Mouse (Mus musculus) embryonic stem cell, embryonic (primary cell): ENCODE data around the gene Mapt.

Source experiments
- CTCF ChIA-PET, 4 experiments: fragments of 300-600 bp in 2 of 4; fragments of 350-600 bp in 2 of 4; sonication (Branson Sonifier 250); formaldehyde crosslinking; loops; one replicate each; lab custom pipeline; 2022; ENCODE audit warnings: inconsistent platforms in 2 of 4; lab: Charles Lee
- POLR2A ChIA-PET, 4 experiments: fragments of 300-600 bp in 2 of 4; fragments of 350-600 bp in 2 of 4; sonication (Branson Sonifier 250); formaldehyde crosslinking; loops; one replicate each; lab custom pipeline; 2022; ENCODE audit warnings: antibody characterized with exemption in 4 of 4, inconsistent platforms in 1 of 4; lab: Charles Lee

Gene Mapt

DNA sequence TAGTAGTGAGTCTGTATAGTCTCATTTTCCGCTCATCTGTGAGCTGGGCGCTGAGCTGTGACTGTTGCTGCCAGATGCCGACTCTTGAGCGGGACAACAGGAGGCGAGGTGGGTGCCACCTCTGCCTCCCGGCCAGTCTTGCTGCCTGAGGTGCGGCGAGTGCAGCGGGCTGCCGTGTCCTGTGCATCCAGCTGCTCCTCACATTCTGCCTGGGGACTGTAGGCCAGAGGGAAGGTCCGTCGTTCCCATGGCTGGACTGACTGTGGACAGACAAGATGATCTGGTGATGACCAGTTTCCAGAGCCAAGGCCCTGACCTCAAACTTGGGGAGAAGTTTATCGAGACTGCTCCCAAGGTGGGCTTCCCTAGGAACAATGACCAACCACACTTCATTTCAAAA is 103.8 kb downstream of the Mapt start:
- POLR2A ChIA-PET = interaction anchor here in 3 of 4 experiments (0.6 to 52.0 kb wide), 9 partner anchors 8 to 261 kb away, joined by 3 to 2718 read pairs (median 4); no protein-coding TSS in a partner anchor
- CTCF ChIA-PET = no interaction called here

DNA sequence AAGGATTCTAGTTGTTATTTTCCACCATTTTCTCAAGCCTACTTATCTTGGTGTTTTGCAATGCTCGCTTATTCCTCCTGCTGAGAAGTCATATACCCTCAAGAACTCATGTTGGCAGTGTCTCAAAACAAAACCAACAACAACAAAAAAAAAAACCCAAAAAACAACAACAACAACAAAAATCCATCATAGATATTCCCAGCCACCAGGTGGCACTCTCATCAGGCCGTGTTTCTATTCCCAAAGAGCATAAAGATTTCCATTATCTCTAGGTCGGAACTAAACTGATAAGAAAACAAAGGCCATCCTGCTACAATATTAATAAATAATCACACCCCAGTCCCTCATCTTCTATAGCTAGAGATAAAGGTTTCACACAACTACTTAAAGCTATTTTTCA is 115.7 kb downstream of the Mapt start:
- POLR2A ChIA-PET = interaction anchor here in 3 of 4 experiments (0.6 to 6.9 kb wide), 15 partner anchors 9 to 65 kb away, joined by 3 to 43 read pairs (median 4); no protein-coding TSS in a partner anchor
- CTCF ChIA-PET = interaction anchor here (0.6 to 2.6 kb wide), 9 partner anchors 13 to 103 kb away, joined by 3 to 9 read pairs (median 3); no protein-coding TSS in a partner anchor

DNA sequence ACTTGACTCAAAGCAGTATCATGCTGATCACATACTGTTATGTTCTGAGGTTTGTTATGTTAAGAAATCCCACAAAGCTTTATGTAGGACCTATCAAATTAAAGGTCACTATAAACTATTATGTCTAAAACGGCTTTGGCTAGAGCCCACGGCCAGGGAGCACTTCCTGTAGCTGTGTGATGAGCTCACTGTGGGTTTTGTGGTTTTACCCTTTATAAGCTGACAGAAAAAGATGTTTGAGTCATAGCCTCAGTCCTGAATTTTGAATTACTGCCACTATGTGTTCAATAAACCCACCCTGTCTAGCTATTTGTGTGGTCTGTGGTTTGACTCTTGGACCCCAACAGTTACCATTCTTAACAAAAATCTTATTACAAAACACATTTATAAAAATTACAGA is 130.6 kb downstream of the Mapt start:
- CTCF ChIA-PET = interaction anchor here in 1 of 4 experiments (0.6 kb wide), 1 partner anchor 81 kb away, joined by 3 read pairs; no protein-coding TSS in a partner anchor
- POLR2A ChIA-PET = interaction anchor here in 3 of 4 experiments (0.5 to 5.9 kb wide), 11 partner anchors 12 to 81 kb away, joined by 3 to 43 read pairs (median 8); no protein-coding TSS in a partner anchor

DNA sequence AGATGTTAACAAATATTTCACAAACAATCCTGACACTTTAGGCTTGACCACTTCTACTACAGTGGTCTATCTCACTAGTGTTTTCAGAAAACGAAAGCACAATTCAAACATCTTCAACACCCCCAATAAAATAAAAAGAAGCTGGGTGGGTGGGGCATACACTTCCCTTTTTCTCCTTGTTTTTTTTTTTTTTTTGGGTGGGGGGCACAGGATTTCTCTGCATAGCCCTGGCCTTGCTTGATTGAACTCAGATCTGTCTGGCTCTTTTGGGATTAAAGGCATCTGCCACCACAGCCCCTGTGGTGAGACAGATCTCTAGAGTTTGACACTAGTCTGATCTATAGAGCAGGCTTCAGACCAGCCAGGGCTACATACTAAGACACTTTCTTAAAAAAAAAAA is 131.5 kb downstream of the Mapt start:
- ChIA-PET POLR2A (interaction anchor here in 3 of 4 experiments (0.6 to 5.9 kb wide), 22 partner anchors 9 to 1911 kb away, joined by 3 to 43 read pairs (median 4); no protein-coding TSS in a partner anchor), CTCF (interaction anchor here in 3 of 4 experiments (0.6 to 0.9 kb wide), 4 partner anchors 15 to 34 kb away, joined by 3 to 13 read pairs (median 7); no protein-coding TSS in a partner anchor)

DNA sequence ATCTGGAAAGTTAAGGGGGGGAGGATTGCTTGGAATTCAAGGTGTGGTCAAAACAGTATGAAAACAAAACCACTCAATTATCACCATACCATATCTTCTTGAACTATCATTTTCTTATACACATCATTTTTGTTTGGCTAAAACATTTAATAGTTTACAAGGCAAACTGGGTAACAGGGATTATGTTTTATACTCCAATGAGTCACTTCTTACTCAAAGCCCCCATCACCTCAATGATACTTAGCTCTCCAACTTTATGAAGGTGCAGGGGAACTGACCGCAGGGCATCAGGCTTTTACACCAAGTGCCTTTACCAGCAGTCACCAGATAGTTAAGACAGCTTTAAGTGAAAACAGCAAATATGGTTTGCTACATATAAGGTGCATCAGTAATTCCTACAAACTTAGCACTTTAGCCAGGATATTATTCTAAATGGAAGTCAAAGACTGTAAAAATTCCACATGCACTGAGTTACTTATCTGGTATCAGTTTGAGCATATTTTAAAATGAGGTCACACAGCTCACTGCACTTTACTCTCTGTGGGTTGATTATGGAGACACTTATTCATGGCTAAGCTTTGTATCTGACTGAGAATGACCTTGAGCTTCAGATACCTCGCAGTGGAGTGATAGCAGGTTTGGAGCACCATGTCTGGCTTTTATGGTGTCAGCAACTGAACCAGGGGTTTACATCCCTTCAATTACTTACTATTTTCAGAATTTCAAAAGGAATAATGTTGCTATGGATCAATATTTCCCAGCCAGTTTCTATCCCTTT is 132.8 kb downstream of the Mapt start:
- ChIA-PET POLR2A (interaction anchor here in 3 of 4 experiments (0.5 to 5.9 kb wide), 28 partner anchors 10 to 83 kb away, joined by 3 to 43 read pairs (median 4); no protein-coding TSS in a partner anchor), CTCF (interaction anchor here in 1 of 4 experiments (0.7 kb wide), 1 partner anchor 73 kb away, joined by 4 read pairs; no protein-coding TSS in a partner anchor)

DNA sequence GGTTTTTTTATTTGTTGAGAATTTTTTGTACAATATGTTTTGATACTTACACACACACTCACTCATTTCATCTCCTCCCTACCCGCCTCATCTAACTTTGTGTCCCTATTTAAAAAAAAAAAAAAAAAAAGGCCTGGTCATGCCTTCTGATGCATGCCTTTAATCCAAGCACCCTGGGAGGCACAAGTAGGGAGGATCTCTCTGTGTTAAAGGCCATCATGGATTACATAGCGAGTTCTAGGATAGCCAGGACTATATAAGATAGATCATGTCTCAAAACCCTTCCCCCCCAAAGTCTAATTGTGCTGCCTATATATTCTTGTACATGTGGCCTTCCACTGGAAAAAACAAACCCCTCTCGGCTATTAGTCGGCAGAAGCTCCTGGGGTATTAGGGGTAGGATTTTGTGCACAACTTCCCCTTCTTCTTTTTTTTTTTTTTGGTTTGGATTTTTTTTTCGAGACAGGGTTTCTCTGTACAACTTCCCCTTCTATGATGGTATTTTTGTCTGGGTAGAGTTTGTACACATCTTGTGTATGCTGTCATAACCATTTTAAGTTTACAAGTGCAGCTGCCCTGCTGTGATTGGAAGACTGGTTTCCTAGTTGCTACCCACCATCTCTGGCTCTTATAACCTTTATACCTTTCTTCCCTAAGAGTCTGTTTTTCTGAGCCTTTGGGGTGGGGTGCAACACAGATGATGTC is 136.4 kb downstream of the Mapt start:
- CTCF ChIA-PET = interaction anchor here in 2 of 4 experiments (0.6 to 1.1 kb wide), 5 partner anchors 32 to 653 kb away, joined by 3 to 4 read pairs (median 3); no protein-coding TSS in a partner anchor

DNA sequence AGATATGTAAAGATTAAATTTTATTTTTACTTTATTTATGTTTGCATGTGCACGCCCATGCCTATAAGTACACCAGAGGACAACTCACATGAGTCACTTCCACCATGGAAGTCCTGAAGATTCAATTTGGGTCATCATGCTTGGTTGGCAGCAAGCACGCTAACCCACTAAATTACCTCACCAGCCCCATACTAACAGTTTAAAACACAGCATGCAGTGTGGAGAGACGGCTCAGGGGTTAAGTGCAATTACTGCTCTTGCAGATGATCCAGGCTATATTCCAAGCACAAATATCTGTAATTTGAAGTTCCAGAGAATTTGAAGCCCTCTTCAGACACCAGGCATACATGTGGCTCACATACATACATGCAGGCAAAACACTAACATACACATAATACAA is 145.1 kb downstream of the Mapt start:
- ChIA-PET POLR2A (interaction anchor here in 1 of 4 experiments (0.9 to 3.9 kb wide), 2 partner anchors 13 to 48 kb away, joined by 3 to 43 read pairs; no protein-coding TSS in a partner anchor), CTCF (interaction anchor here in 1 of 4 experiments (0.7 kb wide), 1 partner anchor 32 kb away, joined by 3 read pairs; no protein-coding TSS in a partner anchor)

More for the DNA sequence above, 136.4 kb downstream of the Mapt start:
- POLR2A ChIA-PET = interaction anchor here in 2 of 4 experiments (0.6 to 1.8 kb wide), 18 partner anchors 10 to 1236 kb away, joined by 3 to 8 read pairs (median 4); no protein-coding TSS in a partner anchor

DNA sequence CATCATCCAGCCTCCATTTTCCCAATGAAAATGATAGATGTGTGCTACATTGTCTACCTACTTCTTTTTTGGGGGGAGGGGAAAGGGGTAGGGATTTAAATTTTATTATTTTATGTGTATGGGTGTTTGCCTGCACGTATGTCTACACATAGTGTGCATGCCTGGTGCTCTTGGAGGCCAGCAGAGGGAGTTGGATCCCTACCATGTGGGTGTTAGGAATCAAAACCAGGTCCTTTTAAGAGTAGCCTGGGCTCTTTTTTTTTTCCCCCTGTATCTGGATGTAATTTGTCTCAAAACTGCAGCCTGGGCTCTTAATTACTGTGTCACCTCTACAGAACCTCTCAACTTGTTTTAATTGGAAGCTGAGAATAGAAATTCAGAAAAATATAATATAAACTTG is 148.4 kb downstream of the Mapt start:
- POLR2A ChIA-PET = interaction anchor here in 2 of 4 experiments (1.0 kb wide), 3 partner anchors 21 to 90 kb away, joined by 3 read pairs; no protein-coding TSS in a partner anchor
- CTCF ChIA-PET = no interaction called here
